Mouse (Mus musculus) lung, postnatal 10 days (tissue): ENCODE results near the gene Nepro.

Source experiments
- DNase-seq: peaks from one replicate; pipeline ENCODE4 v3.0.0; 2021

The Nepro gene

GRCm38 (mm10) chr16:44772577-44772976 lies 48.5 kb downstream of the Nepro start:
- no peak for DNase-seq

GRCm38 (mm10) chr16:44773673-44774072 lies 49.6 kb downstream of the Nepro start:
- no peak for DNase-seq

DNA sequence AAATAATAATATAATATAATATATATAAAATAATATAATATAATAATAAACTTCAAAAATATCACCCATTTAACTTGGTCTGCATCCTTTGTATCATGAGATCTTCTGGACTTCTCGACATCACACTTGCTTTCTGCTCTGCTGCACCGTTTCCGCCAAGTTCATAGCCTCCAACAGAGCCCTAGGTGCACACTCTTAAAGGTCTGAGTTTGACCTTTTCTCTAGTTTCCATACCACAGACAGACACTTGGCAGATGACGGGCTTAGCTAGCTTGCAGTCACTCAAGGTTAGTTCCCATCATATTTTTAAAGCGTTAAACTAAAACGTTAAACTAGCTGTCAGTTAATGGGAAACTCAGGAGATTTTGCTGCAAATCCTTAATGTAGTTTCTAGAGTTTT lies 50.1 kb downstream of the Nepro start:
- DNase-seq, result no peak

DNA sequence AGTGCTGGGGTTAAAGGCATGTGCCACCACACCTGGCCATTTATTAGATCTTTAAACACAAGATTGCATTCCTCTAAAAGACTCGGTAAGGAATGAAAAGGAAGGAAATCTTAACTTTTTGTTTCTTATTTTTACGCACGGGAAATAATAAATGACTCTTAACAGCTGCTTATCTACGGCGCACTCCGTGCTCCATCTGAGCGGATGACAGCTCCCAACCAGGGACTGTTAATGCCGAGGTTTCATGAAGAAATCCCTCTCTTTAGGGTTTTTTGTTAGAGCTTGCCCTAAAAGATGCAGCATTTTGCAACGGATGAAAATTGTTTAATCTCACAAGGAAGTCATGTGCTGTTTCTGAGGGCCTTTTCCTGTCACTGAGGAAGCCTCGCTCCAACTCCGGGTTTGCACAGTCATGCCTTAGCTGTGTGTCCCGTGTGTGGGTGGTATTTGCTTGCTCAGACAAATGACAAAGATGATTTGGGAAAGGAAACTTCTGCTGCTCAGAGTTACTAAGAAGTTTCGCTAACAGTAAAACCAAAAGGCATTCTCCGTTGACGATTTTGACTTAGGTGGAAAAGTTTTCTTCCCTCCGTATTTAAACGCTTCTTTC lies 54.5 kb downstream of the Nepro start:
- DNase-seq, result peak; percentile 42

DNA sequence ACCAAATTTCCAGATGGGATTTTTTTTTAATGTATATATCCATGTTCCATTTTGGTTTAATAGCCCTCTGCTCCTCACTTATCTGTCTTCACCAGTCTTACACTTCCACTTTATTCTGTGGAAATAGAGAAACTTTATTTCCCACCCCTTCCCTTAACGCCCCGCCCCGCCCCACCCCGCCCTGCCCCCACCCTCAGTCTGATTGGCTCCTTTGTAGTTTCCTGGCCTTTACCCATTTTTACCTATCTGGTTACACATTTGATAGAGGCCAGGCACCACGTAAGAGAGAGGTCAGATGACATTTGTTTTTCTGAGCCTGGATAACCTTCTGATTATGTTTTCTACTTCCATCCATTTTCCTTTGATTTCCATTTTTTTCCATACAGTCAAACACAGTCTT lies 55.4 kb downstream of the Nepro start:
- no peak for DNase-seq

DNA sequence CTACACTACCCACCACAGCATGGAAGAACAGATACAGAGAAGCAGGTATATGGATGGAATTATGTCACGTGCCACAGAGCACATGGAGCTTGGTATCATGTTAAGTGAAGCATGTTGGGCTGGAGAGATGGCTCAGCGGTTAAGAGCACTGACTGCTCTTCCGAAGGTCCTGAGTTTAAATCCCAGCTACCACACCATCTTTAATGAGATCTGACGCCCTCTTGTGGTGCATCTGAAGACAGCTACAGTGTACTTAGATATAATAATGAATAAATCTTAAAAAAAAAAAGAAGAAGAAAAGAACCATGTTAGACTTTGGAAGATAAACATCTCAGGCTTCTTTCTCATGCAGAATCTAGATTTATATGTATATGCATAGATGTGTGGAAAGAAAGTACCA lies 56.6 kb downstream of the Nepro start:
- DNase-seq, result no peak
